Mouse (Mus musculus) heart, embryonic 11.5 days (tissue): ENCODE results near the gene Soga3. TPM values are rescaled to one million over a fixed set of nuclear protein-coding genes. Genes with fewer than 3 reads are reported as not detected.

Experiments used
- ATAC-seq: fragments of 200-750 bp; cut with Nextera tagmentation; replicated peaks from 2 replicates; pipeline ENCODE4 v1.8.0; 2017; ENCODE audit warnings: moderate library complexity; ENCODE audit not compliant: insufficient number of reproducible peaks, low FRiP score, low TSS enrichment
- H3K27ac ChIP-seq: fragments of 300-500 bp; sonication (generic); 2 replicates; pipeline ENCODE4 v1.5.1; 2014; ENCODE audit warnings: mild to moderate bottlenecking, low read depth, low read length
- H3K27me3 ChIP-seq: fragments of 300-500 bp; sonication (generic); 2 replicates; pipeline ENCODE4 v1.6.1; 2014; ENCODE audit warnings: mild to moderate bottlenecking, low read length, mixed read lengths; ENCODE audit not compliant: control insufficient read depth, insufficient read depth
- H3K36me3 ChIP-seq: fragments of 300-500 bp; sonication (generic); 2 replicates; pipeline ENCODE4 v1.6.1; 2014; ENCODE audit warnings: mild to moderate bottlenecking, low read length, moderate library complexity, mixed read lengths; ENCODE audit not compliant: control insufficient read depth, insufficient read depth
- H3K4me1 ChIP-seq: fragments of 300-500 bp; sonication (generic); 2 replicates; pipeline ENCODE4 v1.6.1; 2014; ENCODE audit warnings: low read length; ENCODE audit not compliant: control insufficient read depth, insufficient read depth
- H3K4me2 ChIP-seq: fragments of 300-500 bp; sonication (generic); 2 replicates; pipeline ENCODE4 v1.6.1; 2014; ENCODE audit warnings: mild to moderate bottlenecking, moderate library complexity
- H3K4me3 ChIP-seq: fragments of 300-500 bp; sonication (generic); 2 replicates; pipeline ENCODE4 v1.5.1; 2014; ENCODE audit warnings: low read depth, low read length
- H3K9ac ChIP-seq: fragments of 300-500 bp; sonication (generic); 2 replicates; pipeline ENCODE4 v1.6.1; 2014; ENCODE audit warnings: mild to moderate bottlenecking, low read depth, low read length, moderate library complexity
- H3K9me3 ChIP-seq: fragments of 300-500 bp; sonication (generic); replicated peaks from 2 replicates; pipeline ENCODE4 v1.6.1; 2016; ENCODE audit warnings: low read length; ENCODE audit not compliant: control insufficient read depth
- WGBS: fragments of 180-500 bp; shearing (Covaris S2); extraction: QIAGEN DNeasy Blood & Tissue Kit; methylation state at CpG from one replicate; pipeline ENCODE4 v1.1.7; 2014; ENCODE audit not compliant: insufficient replicate concordance; 5-methylcytosine and 5-hydroxymethylcytosine counted together
- polyA plus RNA-seq: library from polyadenylated mRNA; unstranded; fragments of >200 nt; fragmentation: Nextera tagmentation; extraction: Ambion mirVana; gene quantifications from 2 replicates; pipeline ENCODE4 v1.2.1, GENCODE M21; 2014

The Soga3 gene
- polyA plus RNA-seq, 1 experiment from 2014 or later, result 0.73 TPM

GRCm38 (mm10) chr10:29148076-29148475 lies 4.4 kb downstream of the Soga3 start:
- Histone ChIP-seq H3K27ac (no peak overlapping the region), H3K4me2 (peak overlapping the region; percentile 97), H3K9ac (no peak overlapping the region), H3K9me3 (no peaks in the 10 kb centered on the region), H3K27me3 (peaks cover 53% of the 10 kb centered on the region), H3K4me1 (peaks cover 5% of the 10 kb centered on the region; the same call in 1 of the 2 replicates), H3K36me3 (no peaks in the 10 kb centered on the region), H3K4me3 (peak overlapping the region; percentile 58)
- 2% methylated on average over 21 of the region's 21 CpGs for WGBS
- ATAC-seq, result no peak

GRCm38 (mm10) chr10:29155304-29155703 lies 11.7 kb downstream of the Soga3 start:
- H3K4me3 ChIP-seq, result no peak overlapping the region
- no peaks in the 10 kb centered on the region for H3K4me1 ChIP-seq
- no peak overlapping the region for H3K9ac ChIP-seq
- no peak for ATAC-seq
- H3K9me3 ChIP-seq, result no peaks in the 10 kb centered on the region
- no peak overlapping the region for H3K27ac ChIP-seq
- no peak overlapping the region for H3K4me2 ChIP-seq
- H3K36me3 ChIP-seq, result no peaks in the 10 kb centered on the region
- WGBS, result 87% methylated on average over 3 of the region's 3 CpGs
- H3K27me3 ChIP-seq, result no peaks in the 10 kb centered on the region

- Histone ChIP-seq H3K4me1 (no peaks in the 10 kb centered on the region), H3K9me3 (no peaks in the 10 kb centered on the region), H3K36me3 (no peaks in the 10 kb centered on the region), H3K9ac (no peak overlapping the region), H3K4me2 (no peak overlapping the region), H3K27me3 (no peaks in the 10 kb centered on the region), H3K27ac (no peak overlapping the region), H3K4me3 (no peak overlapping the region)
- 83% methylated on average over 2 of the region's 2 CpGs for WGBS
- ATAC-seq, result no peak
Observed at GRCm38 (mm10) chr10:29161664-29162063, 18.0 kb downstream of the Soga3 start.

- Histone ChIP-seq H3K9me3 (no peaks in the 10 kb centered on the region), H3K27ac (no peak overlapping the region), H3K9ac (no peak overlapping the region), H3K36me3 (no peaks in the 10 kb centered on the region), H3K4me2 (no peak overlapping the region), H3K27me3 (no peaks in the 10 kb centered on the region), H3K4me1 (no peaks in the 10 kb centered on the region), H3K4me3 (no peak overlapping the region)
- ATAC-seq, result no peak
- 70% methylated on average over 2 of the region's 2 CpGs for WGBS
Observed at GRCm38 (mm10) chr10:29173778-29174177, 30.1 kb downstream of the Soga3 start.

- ATAC-seq, result no peak
- H3K4me3 ChIP-seq, result no peak overlapping the region
- no peaks in the 10 kb centered on the region for H3K9me3 ChIP-seq
- no peaks in the 10 kb centered on the region for H3K27me3 ChIP-seq
- no peak overlapping the region for H3K4me2 ChIP-seq
- WGBS, result 78% methylated on average over 3 of the region's 3 CpGs
- no peak overlapping the region for H3K27ac ChIP-seq
- no peak overlapping the region for H3K9ac ChIP-seq
- H3K36me3 ChIP-seq, result no peaks in the 10 kb centered on the region
- no peaks in the 10 kb centered on the region for H3K4me1 ChIP-seq
Observed at GRCm38 (mm10) chr10:29175656-29176055, 32.0 kb downstream of the Soga3 start.

- no peaks in the 10 kb centered on the region for H3K36me3 ChIP-seq
- WGBS, result 87% methylated on average over 4 of the region's 4 CpGs
- no peak overlapping the region for H3K4me2 ChIP-seq
- no peak overlapping the region for H3K4me3 ChIP-seq
- no peak overlapping the region for H3K27ac ChIP-seq
- ATAC-seq, result no peak
- no peaks in the 10 kb centered on the region for H3K27me3 ChIP-seq
- no peaks in the 10 kb centered on the region for H3K9me3 ChIP-seq
- no peaks in the 10 kb centered on the region for H3K4me1 ChIP-seq
- H3K9ac ChIP-seq, result no peak overlapping the region
Observed at GRCm38 (mm10) chr10:29176881-29177280, 33.2 kb downstream of the Soga3 start.

- Histone ChIP-seq H3K27ac (no peak overlapping the region), H3K4me2 (no peak overlapping the region), H3K27me3 (no peaks in the 10 kb centered on the region), H3K4me1 (no peaks in the 10 kb centered on the region), H3K9me3 (no peaks in the 10 kb centered on the region), H3K36me3 (no peaks in the 10 kb centered on the region), H3K4me3 (no peak overlapping the region), H3K9ac (no peak overlapping the region)
- no peak for ATAC-seq
- 45% methylated on average over 2 of the region's 2 CpGs for WGBS
Observed at GRCm38 (mm10) chr10:29178003-29178402, 34.4 kb downstream of the Soga3 start.

- 90% methylated on average over 3 of the region's 3 CpGs for WGBS
- ATAC-seq, result no peak
- Histone ChIP-seq H3K9ac (no peak overlapping the region), H3K27me3 (no peaks in the 10 kb centered on the region), H3K27ac (no peak overlapping the region), H3K4me2 (no peak overlapping the region), H3K9me3 (no peaks in the 10 kb centered on the region), H3K4me3 (no peak overlapping the region), H3K4me1 (no peaks in the 10 kb centered on the region), H3K36me3 (no peaks in the 10 kb centered on the region)
Observed at GRCm38 (mm10) chr10:29180210-29180609, 36.6 kb downstream of the Soga3 start.

- H3K27ac ChIP-seq, result no peak overlapping the region
- no peaks in the 10 kb centered on the region for H3K4me1 ChIP-seq
- no peaks in the 10 kb centered on the region for H3K9me3 ChIP-seq
- WGBS, result 83% methylated on average over 2 of the region's 2 CpGs
- H3K27me3 ChIP-seq, result no peaks in the 10 kb centered on the region
- H3K4me2 ChIP-seq, result no peak overlapping the region
- no peaks in the 10 kb centered on the region for H3K36me3 ChIP-seq
- no peak overlapping the region for H3K9ac ChIP-seq
- ATAC-seq, result no peak
- H3K4me3 ChIP-seq, result no peak overlapping the region
Observed at GRCm38 (mm10) chr10:29181046-29181445, 37.4 kb downstream of the Soga3 start.
